Mouse (Mus musculus) cortical plate, adult 2 months (tissue): ENCODE data around the gene Sp6.

Experiments used
- CTCF ChIP-seq: fragments of 200-500 bp; IDR thresholded peaks from 2 replicates; pipeline ENCODE4 v1.5.1; 2011; ENCODE audit warnings: mild to moderate bottlenecking, control low read depth, low read length; ENCODE audit not compliant: insufficient read depth; ENCODE audit errors: extremely low read depth
- POLR2A ChIP-seq: fragments of 200-500 bp; IDR thresholded peaks from 2 replicates; pipeline ENCODE4 v1.6.1; 2011; ENCODE audit warnings: mild to moderate bottlenecking, low read length, control low read depth; ENCODE audit not compliant: insufficient read depth; ENCODE audit errors: extremely low read depth

DNA sequence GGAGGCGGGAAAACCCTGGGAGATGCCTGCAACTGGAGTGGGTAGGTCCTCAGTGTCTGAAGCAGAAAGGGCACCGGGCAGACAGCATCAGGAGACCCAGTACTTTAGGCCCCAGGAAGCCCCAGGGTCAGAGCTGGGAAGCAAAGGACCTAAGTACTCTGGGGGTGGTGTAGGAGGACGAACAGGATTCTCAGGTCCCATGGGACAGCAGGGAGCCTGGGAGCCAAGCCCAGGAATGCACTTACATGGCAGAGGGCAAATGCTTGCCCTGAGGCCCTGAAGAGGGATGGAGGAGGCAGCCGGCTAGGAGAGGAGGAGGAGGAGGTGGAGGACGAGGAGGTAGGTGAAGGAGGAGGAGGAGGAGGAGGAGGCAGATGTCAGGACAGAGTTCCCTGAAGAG is 18.2 kb upstream of the Sp6 start:
- TF ChIP-seq CTCF: no peak
- no peak for TF ChIP-seq POLR2A
